Mouse (Mus musculus) gastrocnemius, postnatal 4 days (tissue): ENCODE data around the gene Ccl25. TPM values are rescaled to one million over a fixed set of nuclear protein-coding genes. Genes with fewer than 3 reads are reported as not detected.
A peak's percentile ranks its signal among the peaks of the same experiment; 100 is the strongest.

Experiments
- DNase-seq, 2 experiments: peaks; one replicate each; pipeline ENCODE4 v3.0.0; 2021 to 2022; ENCODE audit warnings: low spot score in 2 of 2, mixed read lengths in 2 of 2
- long read RNA-seq, 2 experiments: library from polyadenylated mRNA; stranded (forward); transcript quantifications; one replicate each; pipeline ENCODE4 v2.0.0; 2021
- total RNA-seq, 2 experiments: library from RNA; stranded (reverse); gene quantifications; 2 replicates each; pipeline ENCODE4 v1.2.3; 2021

The Ccl25 gene
- total RNA-seq, result 10 to 100 TPM in 1 of 2 experiments, 1 to 10 TPM in 1; 7.6 to 11.9 TPM
- long read RNA-seq, experiment 1, partial matches to known transcripts, result 0 of 2 reads
- long read RNA-seq, experiment 1, other reads (novel, unspliced or antisense), result 2 of 2 reads
- long read RNA-seq, experiment 2, partial matches to known transcripts, result 0 of 6 reads
- long read RNA-seq, experiment 2, other reads (novel, unspliced or antisense), result 5 of 6 reads

GRCm38 (mm10) chr8:4324983-4325750 is at the start of gene Ccl25, which contains the start of gene Elavl1:
Gene Ccl25 (plus strand): TSS chr8:4325210.
Gene Elavl1 (minus strand): TSS chr8:4325413.
- DNase-seq, result peak; percentile 96 to 98

- DNase-seq, result peak; percentile 85 to 97
Observed at GRCm38 (mm10) chr8:4275275-4276110, 49.5 kb upstream of the Ccl25 start, which contains the start of gene Timm44. Gene Timm44 (minus strand): TSS chr8:4275913.

- DNase-seq, result no peak
Observed at GRCm38 (mm10) chr8:4276111-4276465, 48.9 kb upstream of the Ccl25 start.

- no peak for DNase-seq
Observed at GRCm38 (mm10) chr8:4292738-4293137, 32.3 kb upstream of the Ccl25 start.

GRCm38 (mm10) chr8:4297822-4298221 is 27.2 kb upstream of the Ccl25 start:
- DNase-seq, result no peak

- no peak for DNase-seq
Observed at GRCm38 (mm10) chr8:4304124-4304547, 20.9 kb upstream of the Ccl25 start.

GRCm38 (mm10) chr8:4305838-4306237 is 19.2 kb upstream of the Ccl25 start:
- DNase-seq, result no peak

- DNase-seq, result no peak
Observed at GRCm38 (mm10) chr8:4312104-4312503, 12.9 kb upstream of the Ccl25 start.

GRCm38 (mm10) chr8:4313254-4314124 is 11.5 kb upstream of the Ccl25 start:
- DNase-seq, result no peak

- no peak for DNase-seq
Observed at GRCm38 (mm10) chr8:4314852-4315251, 10.2 kb upstream of the Ccl25 start.

GRCm38 (mm10) chr8:4318124-4318523 is 6.9 kb upstream of the Ccl25 start:
- DNase-seq, result no peak

- no peak for DNase-seq
Observed at GRCm38 (mm10) chr8:4318796-4319572, 6.0 kb upstream of the Ccl25 start.

- no peak for DNase-seq
Observed at GRCm38 (mm10) chr8:4319573-4319872, 5.5 kb upstream of the Ccl25 start.

GRCm38 (mm10) chr8:4320404-4320803 is 4.6 kb upstream of the Ccl25 start:
- no peak for DNase-seq

- DNase-seq, result no peak
Observed at GRCm38 (mm10) chr8:4321031-4321430, 4.0 kb upstream of the Ccl25 start.

- DNase-seq, result peak; percentile 54 to 73
Observed at GRCm38 (mm10) chr8:4322470-4322869, 2.5 kb upstream of the Ccl25 start.

GRCm38 (mm10) chr8:4323917-4324316 is 1.1 kb upstream of the Ccl25 start:
- no peak for DNase-seq

- DNase-seq, result peak in 1 of 2 experiments; percentile 57
Observed at GRCm38 (mm10) chr8:4324525-4324924, 485 bp upstream of the Ccl25 start.

- DNase-seq, result no peak
Observed at GRCm38 (mm10) chr8:4325751-4326036, 684 bp downstream of the Ccl25 start.

GRCm38 (mm10) chr8:4329000-4329399 is 4.0 kb downstream of the Ccl25 start:
- DNase-seq, result no peak
